Mouse (Mus musculus) heart, adult 2 months (tissue): ENCODE measurements around the gene Postn.

Source experiments
- CTCF ChIP-seq: fragments of 200-600 bp; IDR thresholded peaks from 2 replicates; pipeline ENCODE4 v1.8.1; 2022; ENCODE audit warnings: antibody characterized with exemption, mild to moderate bottlenecking, moderate library complexity
- POLR2A ChIP-seq: fragments of 200-500 bp; IDR thresholded peaks from 2 replicates; pipeline ENCODE4 v1.6.1; 2011; ENCODE audit warnings: mild to moderate bottlenecking, low read depth, low read length, control low read depth; ENCODE audit not compliant: insufficient read depth

GRCm38 (mm10) chr3:54360897-54361296, at the start of gene Postn:
- TF ChIP-seq CTCF (no peak), POLR2A (peak; percentile 57; the same call in 1 of the 2 replicates)
